Mouse (Mus musculus) urinary bladder, postnatal 36 days (tissue): ENCODE data around the gene Prr19.

Experiments used
- DNase-seq, 2 experiments: peaks; one replicate each; pipeline ENCODE4 v3.0.0; 2022; ENCODE audit warnings: low spot score in 2 of 2, mixed read lengths in 1 of 2

Gene Prr19

GRCm38 (mm10) chr7:25275555-25276298 lies 25.5 kb upstream of the Prr19 start:
- no peak for DNase-seq

- no peak for DNase-seq
Observed at GRCm38 (mm10) chr7:25277405-25277804, 23.8 kb upstream of the Prr19 start.

DNA sequence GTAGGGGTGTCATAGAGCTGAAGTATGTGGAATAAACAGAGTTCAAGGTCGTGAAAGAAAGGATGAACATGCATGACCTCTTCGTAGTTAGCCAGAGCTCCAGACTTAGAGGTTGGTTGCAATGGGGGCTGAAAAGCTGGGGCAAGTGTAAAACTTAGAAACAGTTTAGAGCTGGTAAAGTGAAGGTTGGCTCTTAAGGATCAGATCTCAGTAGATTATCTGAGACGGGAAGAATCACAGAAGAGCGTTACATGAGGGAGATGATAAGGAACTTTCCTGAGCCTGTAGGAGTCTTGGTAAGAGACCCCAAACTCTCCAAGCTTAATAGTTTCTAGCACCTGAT lies 23.2 kb upstream of the Prr19 start:
- DNase-seq: no peak

- DNase-seq: peak; percentile 76 to 81
Observed at GRCm38 (mm10) chr7:25278341-25279075, 22.7 kb upstream of the Prr19 start.

DNA sequence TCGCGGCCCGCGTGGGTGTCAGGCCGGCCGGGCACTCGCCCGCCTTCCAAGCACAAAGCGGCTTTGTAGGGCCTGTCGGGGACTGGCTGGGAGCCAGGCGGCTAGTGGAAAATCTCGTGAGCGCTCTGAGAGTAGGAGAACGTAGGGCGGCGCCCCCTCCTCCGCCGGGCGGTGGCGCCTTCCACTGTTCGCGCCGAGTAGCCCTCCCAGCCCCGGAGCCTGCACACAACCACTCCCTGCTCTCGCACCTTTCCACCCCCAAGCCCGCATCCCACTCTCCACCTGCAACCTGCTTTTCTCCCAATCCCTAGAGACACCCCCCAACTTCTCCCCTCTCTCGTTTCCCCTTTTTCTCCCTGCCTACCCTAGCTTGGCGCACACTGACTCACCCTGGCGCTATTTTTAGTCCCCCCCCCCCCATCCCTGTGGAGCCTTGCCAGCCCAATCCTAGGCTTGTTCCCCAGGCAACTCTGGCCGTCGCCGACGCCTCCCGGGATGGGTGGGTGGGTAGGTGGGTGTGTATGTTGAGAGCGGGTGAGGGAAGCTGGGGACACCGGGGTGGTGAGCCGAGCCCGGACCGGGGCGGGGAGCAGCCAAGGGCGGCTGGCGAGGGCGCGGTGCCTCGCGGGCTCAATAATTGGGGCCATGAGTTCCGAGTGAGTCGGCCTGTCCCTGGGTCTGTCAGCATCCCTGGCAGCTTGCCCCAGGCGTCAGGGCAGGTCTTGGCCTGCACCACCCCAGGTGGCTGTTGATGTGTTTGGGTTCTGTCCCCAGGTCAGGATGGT lies 21.9 kb upstream of the Prr19 start:
- peak; percentile 83 to 85 for DNase-seq

DNA sequence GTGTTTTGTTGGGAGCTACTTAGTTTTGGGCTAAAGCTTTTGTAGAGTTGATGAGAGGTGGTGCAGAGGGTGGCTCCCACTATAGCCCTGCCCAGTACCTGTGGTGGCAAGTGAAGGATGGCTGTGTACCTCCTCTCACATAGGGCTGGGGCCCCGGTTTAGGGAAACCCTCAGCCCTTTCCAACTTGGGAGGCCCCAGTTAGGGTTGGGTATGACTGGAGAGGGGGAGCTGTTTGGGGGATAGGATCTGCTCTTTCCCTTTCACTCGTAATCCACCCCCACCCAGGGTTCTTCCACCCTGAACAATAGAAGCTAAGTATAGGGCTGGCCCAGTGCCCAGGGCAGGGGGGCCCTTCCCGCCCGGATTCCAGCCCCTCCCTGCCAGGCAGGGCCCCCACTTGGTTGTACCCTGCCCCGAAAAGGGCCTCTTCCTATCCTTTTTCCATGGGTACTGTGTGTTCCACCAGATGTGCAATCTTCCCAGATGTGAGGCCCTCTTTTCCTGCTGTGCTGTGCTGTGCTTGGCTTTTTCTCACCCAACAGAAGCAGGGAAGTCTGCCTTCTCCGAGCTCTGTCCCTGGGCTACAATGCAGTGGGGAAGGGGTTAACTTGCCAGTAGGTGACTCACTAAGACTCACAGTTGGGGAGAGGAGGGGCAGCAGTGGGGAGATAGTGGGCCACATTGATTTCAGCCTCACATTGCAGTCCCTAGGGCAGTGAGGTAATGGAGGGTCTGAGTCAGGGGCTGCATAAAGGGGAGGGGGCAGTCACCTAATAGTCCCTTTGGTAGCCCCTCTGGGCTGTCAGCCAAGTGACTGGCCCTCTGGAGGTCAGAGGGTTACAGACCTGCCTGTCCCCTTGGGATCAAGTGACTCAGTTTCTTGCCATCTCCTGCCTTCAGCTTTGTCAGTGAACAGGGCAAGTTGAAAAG lies 21.1 kb upstream of the Prr19 start:
- DNase-seq: no peak

DNA sequence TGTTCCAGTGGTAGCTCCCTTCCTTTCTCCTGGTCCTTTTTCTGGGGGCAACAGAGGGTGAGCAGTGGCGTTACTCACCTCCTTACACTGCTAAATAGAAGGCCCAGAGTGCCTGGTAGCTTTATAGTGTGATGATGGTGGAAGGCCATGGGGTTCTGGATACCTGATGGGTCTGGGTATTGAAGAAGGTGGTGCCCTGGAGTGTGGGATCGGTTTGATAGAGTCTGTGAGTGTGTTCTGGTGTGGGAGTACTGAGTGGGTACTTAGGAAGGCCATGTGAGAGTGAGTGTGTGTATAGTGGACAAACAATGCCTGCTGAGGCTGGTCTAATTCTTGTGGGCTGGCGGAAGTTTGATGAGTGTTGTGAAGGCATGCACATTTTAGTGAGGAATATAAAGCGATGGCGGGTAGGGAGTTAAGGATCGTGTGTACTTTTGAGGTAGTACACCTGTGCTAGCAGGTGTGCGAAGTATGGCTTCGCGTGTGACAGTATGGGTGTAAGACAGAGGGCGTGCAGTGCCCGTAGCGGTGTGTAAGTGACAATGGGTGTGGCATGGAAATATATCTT lies 20.0 kb upstream of the Prr19 start:
- no peak for DNase-seq

DNA sequence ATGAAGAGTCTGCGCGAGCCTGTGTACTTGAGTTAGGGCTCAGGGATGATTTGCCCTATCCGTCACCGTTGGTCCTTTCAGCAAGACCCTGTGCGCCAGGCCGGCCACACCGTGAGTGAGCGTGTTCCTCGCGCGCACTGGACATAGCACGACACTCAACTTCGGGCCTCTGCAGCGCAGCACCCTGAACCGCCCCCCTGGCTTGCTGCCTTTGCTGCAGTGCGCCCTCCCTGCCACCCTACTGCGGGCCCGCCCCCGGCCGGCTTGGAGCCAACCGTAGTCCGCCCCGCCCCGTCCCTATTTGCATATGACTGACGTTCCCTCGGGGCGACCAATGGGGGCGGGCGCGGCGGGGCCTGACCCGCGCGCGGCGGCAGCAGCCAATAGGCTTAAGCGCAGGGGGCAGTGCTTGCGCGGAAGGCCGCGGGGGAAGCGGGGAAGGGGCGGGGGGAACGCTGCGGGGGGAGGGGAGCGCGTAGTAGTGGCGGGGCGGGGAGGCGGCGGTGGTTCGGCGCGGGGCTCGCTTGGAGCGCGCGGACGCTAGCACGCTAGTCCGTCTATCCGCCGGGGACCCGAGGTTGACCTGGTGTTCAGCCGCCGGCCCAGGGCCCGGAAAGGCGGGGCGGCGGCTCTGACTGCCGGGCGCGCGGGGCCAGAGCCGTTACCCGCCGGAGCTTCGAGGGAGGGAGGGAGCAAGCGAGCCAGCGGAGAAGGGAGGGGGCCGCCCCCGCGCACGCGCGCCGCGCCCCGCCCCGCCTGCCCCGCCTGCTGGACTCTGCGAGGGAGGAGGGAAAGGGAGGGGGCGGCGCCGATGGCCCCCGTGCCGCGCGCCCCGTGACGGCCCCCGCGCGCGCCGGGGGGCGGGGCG lies 19.2 kb upstream of the Prr19 start:
- peak; percentile 92 to 98 for DNase-seq

DNA sequence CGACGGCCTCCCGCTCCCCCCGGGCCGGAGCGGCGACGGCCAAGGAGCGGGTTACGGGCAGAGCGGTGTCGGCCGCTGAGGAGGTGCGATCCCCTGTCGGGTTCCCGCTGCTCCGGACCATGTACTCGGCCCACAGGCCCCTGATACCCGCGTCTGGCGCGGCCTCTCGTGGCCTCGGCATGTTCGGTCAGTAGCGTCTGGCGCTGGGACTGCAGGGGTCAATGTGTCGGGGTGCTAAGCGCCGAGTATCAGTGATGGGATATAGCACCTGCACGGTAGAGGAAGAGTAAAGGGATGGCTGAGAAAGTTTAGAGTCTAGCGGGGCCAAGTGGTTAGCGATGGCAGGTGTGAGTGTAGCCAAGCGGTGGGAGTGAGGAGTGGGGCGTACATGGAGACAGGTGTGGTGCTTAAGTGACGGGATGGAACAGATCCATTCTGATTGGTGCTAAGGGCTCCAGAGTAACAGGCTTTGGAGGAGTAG lies 18.4 kb upstream of the Prr19 start:
- DNase-seq: no peak

DNA sequence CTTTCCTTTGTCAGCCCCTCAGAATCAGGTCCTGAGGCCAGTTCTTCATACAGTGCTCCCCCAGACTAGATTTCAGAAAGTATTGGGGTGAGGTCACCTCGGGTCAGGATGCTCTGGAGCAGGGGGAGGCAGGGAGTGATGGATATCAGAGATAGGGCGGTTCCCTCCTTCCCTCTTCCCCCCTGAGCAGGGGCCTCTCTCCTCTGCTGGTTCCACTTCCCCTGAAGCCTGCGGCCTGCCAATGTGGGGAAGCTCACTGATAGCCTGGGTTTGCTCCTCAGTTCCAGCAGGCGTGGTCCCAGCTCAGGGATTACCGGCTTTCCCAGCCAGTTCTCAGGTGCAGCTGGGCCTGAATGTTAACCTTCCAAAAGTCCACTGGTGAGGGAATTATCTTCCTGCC lies 17.6 kb upstream of the Prr19 start:
- DNase-seq: no peak

DNA sequence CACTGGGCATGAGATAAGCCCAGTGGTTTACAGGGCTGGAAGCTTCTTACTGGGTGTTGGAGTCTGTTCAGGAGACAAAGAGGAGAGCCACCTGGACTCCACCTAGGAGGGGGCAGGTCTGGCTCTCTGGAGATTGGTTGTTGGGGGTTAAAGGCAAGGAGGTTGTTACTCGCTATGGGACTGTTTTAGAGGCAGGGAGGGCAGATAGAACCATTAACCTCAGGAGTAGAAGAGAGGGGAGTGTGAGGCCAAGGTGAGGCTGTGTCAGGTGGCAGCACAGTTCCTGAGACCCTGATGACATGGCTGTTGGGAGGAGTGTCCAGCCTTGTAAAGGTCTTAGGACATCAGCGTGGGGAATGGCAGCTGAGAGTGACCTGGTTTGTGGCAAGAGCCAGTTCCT lies 17.0 kb upstream of the Prr19 start:
- no peak for DNase-seq

DNA sequence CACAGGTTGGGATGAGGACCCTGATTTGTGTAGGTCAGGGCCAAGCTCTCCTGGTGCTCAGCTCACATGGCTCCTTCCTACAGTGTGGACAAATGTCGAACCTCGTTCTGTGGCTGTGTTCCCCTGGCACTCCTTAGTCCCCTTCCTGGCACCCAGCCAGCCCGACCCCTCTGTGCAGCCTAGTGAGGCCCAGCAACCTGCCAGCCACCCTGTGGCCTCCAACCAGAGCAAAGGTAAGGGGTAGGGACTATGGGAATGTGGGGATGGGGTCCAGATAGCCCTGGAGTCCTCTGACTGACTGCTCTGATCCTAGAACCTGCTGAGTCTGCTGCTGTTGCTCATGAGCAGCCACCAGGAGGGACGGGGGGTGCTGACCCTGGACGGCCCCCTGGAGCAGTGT lies 16.4 kb upstream of the Prr19 start:
- no peak for DNase-seq

GRCm38 (mm10) chr7:25285511-25286238 lies 15.5 kb upstream of the Prr19 start:
- no peak for DNase-seq

GRCm38 (mm10) chr7:25286989-25287388 lies 14.2 kb upstream of the Prr19 start:
- no peak for DNase-seq

- DNase-seq: no peak
Observed at GRCm38 (mm10) chr7:25288011-25288410, 13.2 kb upstream of the Prr19 start.

GRCm38 (mm10) chr7:25288721-25289120 lies 12.5 kb upstream of the Prr19 start:
- no peak for DNase-seq

DNA sequence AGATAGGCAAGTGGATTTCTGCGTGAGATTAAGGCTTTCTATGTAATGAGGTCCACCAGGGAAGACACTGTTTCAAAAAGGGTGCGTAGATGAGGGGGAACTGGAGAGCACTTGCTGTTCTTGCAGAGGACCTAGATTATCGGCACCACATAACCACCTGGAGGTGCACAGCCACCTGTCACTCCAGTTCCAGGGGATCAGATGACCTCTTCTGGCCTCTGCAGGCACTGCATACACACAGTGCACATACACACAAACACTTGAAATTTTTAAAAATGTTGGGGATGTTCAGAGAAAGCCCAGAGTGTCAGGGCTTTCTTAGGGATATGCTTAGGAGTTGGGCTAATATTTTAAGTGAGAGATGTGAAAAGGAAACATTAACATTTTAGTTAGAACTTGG lies 11.3 kb upstream of the Prr19 start:
- DNase-seq: no peak

GRCm38 (mm10) chr7:25290463-25290862 lies 10.7 kb upstream of the Prr19 start:
- no peak for DNase-seq

DNA sequence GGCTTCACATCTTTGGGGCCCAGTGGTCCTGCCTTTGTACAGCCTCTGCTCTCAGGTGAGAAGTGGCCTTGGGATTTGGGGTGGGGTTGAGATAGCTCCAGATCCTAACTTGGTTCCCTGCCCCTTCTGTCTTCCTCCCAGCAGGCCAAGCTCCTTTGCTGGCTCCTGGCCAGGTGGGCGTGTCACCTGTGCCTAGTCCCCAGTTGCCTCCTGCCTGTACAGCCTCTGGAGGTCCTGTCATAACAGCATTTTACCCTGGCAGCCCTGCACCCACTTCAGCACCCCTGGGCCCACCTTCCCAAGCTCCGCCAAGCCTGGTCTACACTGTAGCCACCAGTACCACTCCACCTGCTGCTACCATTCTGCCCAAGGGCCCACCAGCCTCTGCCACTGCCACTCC lies 10.3 kb upstream of the Prr19 start:
- DNase-seq: no peak
